Mouse (Mus musculus): Measurements from ENCODE around the gene Prkch. TPM values are rescaled to one million over a fixed set of nuclear protein-coding genes. Genes with fewer than 3 reads are reported as not detected.
A peak's percentile ranks its signal among the peaks of the same experiment; 100 is the strongest.

Prkch gene
- polyA plus RNA-seq, 1 experiment = 44.7 TPM

DNA sequence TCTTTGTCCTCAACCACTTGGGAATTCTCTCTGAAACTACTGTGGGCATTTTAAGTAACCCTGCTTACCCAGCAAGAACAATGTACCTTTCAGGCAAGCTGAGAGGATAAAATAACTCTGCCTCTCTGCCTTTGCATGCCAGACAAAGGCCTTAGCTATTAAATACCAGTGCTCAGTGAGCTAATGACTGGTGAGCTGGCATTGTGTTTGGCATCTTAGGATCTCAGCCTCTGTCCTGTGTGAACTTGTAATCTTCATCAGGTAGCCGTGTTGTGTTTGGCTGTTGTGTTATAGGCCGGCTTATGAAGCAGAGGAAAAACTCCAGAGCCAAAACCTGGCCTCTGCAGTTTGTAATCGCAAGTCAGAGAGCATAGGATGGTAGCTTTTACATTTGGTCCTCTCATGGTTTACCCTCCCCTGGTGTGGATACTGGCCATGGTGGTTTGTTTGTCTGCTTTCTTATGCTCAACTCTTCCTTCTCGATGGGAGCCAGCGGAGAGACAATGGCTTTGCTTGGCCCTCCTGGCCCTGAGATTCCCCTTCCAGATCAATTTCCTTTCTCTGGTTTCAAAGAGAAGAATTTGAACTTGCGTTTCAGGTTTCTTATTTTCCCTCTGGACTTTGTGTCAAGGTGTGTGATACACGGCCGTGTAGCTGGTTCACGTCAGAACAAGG lies 170.0 kb downstream of the Prkch start:
- Histone ChIP-seq H3K4me3 (ENCODE audit: insufficient read depth, low read length) (no peak overlapping the region), H3K27ac (ENCODE audit: insufficient read depth, low read depth, low read length) (no peak overlapping the region), H3K4me1 (ENCODE audit: control insufficient read depth, insufficient read depth, low read length) (peaks cover 23% of the 10 kb centered on the region)
- TF ChIP-seq CTCF (IDR thresholded peaks at IDR 0.05; ENCODE audit: low read depth, low read length) (no peak), POLR2A (IDR thresholded peaks at IDR 0.05; ENCODE audit: borderline replicate concordance, low read depth, low read length) (no peak)

DNA sequence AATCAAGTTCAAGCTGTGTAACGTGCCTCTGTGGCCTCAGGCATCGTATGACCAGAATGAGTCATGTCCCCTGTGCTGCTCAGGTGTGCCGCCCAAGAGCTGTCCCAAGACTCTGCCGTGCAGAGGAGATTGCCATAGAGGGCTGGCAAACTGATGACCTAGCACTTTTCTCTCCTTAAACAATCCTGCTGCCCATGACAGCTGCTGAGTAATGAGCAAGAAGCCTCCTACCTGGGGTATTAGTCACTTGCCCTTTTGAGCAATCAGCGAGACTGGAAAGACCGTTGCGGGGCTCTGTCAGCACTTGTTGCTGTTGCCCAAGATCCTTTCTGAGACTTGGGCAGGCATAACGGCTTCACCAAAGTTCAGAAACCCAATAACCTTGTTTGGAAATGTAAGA lies 171.1 kb downstream of the Prkch start:
- Histone ChIP-seq H3K27ac (ENCODE audit: insufficient read depth, low read depth, low read length) (no peak overlapping the region), H3K4me1 (ENCODE audit: control insufficient read depth, insufficient read depth, low read length) (peaks cover 23% of the 10 kb centered on the region), H3K4me3 (ENCODE audit: insufficient read depth, low read length) (no peak overlapping the region)
- TF ChIP-seq POLR2A (IDR thresholded peaks at IDR 0.05; ENCODE audit: borderline replicate concordance, low read depth, low read length) (no peak), CTCF (IDR thresholded peaks at IDR 0.05; ENCODE audit: low read depth, low read length) (no peak)

DNA sequence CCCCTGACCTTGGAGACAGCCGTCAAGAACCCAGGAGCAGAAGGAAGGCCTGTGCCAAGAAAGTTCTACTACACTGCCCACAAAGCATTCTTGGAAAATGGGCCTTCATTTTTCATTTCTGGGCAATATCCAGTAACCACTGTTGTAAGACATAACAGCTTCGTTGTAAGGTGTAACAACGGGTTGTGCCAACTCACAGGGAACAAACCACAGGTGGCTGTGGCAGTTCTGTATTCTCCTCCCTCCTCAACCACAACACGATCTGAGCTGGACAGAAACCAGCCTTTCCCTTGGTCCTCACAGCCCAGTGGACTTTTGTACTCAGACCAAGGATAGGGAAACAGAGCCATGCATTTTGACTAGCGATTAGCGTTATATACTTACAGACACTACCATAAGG lies 171.9 kb downstream of the Prkch start:
- no peak overlapping the region for H3K27ac ChIP-seq (ENCODE audit: insufficient read depth, low read depth, low read length)
- no peak overlapping the region for H3K4me3 ChIP-seq (ENCODE audit: insufficient read depth, low read length)
- TF ChIP-seq POLR2A (IDR thresholded peaks at IDR 0.05; ENCODE audit: borderline replicate concordance, low read depth, low read length) (no peak), CTCF (IDR thresholded peaks at IDR 0.05; ENCODE audit: low read depth, low read length) (no peak)
- peaks cover 23% of the 10 kb centered on the region for H3K4me1 ChIP-seq (ENCODE audit: control insufficient read depth, insufficient read depth, low read length)

DNA sequence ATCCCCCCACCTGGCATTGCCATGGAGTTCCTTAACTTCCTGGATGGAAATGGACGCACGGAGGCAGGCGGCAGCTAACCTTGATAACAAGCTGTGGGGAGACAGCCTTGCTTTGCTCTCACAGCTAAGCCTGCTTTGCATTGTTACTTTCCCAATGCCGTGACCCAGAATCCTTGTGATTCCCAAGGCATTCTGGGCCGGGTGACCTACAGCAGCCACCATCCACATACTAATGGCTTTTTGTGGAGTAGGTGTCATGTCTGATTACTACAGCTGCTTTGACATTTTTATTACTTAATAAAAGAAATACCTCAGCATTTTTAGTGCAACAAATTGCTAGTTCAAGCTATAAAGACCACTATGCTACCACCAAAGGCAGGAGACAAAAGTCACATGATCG lies 177.4 kb downstream of the Prkch start:
- TF ChIP-seq CTCF (IDR thresholded peaks at IDR 0.05; ENCODE audit: low read depth, low read length) (no peak), POLR2A (IDR thresholded peaks at IDR 0.05; ENCODE audit: borderline replicate concordance, low read depth, low read length) (no peak)
- Histone ChIP-seq H3K4me3 (ENCODE audit: insufficient read depth, low read length) (no peak overlapping the region), H3K4me1 (ENCODE audit: control insufficient read depth, insufficient read depth, low read length) (peaks cover 13% of the 10 kb centered on the region), H3K27ac (ENCODE audit: insufficient read depth, low read depth, low read length) (no peak overlapping the region)

DNA sequence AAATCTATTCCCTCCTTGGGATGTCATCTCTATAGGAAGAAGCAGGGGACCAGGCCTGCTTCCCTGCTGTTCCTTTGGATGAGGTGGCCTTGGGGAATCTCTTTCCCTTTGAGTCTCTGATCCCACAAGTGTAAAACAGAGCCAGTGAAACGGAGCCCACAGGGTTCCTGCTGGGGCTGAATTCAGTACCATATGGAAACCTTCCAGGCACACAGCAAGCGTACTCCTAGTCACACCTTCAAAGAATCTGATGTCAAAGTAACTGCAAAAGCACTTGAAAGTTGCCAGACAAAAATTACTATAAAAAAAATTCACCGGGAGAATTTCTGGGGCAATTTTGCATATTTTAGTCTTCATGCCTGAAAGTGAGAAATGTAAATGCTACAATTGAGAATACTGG lies 178.2 kb downstream of the Prkch start:
- Histone ChIP-seq H3K27ac (ENCODE audit: insufficient read depth, low read depth, low read length) (no peak overlapping the region), H3K4me1 (ENCODE audit: control insufficient read depth, insufficient read depth, low read length) (peaks cover 10% of the 10 kb centered on the region), H3K4me3 (ENCODE audit: insufficient read depth, low read length) (no peak overlapping the region)
- no peak for TF ChIP-seq POLR2A (IDR thresholded peaks at IDR 0.05; ENCODE audit: borderline replicate concordance, low read depth, low read length)
- TF ChIP-seq CTCF (IDR thresholded peaks at IDR 0.05; ENCODE audit: low read depth, low read length) = no peak

DNA sequence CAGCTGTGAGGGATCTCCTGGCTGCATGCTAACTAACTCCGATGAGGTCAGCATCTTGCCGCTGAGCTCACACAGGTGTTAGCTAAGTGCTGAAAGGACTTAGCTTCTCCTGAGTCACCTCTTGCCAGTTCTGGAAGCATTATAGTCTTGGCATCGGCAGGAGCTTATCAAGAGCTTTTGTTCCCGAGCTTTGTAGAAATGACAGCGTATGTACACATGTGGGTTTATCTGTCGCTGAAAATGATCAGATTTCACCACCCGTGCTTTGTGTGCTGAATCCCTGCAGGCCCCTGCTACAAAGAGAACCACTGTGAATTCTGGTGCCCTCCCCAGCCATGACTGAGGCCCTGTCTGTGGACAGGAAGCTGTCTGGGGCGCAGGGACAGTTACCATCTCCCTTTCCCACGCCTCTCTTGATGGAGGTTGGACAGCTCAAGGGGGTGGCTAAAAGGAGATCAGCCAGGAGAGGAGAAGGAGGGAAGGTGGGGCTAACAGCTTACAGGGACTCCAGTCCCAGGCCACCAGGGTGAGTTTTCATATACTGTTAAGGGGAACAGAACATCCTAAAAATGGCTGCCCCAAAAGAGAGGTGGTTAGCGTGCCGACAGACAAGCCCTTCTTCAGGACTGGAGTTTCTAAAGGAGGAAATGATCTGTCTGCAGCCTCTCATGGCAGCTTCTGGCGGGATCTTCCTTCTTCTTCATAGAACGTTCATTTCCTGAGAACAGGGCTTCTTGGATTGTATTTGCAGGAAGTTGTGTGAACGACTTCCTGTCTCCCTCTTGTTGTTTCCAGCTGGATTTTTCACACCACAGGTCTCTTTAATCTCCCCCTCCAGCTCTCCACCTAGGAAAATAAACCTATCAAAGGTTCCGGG lies 180.3 kb downstream of the Prkch start:
- peak overlapping the region; percentile 6; the same call in 1 of the 2 replicates for H3K27ac ChIP-seq (ENCODE audit: insufficient read depth, low read depth, low read length)
- TF ChIP-seq POLR2A (IDR thresholded peaks at IDR 0.05; ENCODE audit: borderline replicate concordance, low read depth, low read length) (no peak), CTCF (IDR thresholded peaks at IDR 0.05; ENCODE audit: low read depth, low read length) (no peak)
- peaks cover 10% of the 10 kb centered on the region for H3K4me1 ChIP-seq (ENCODE audit: control insufficient read depth, insufficient read depth, low read length)
- no peak overlapping the region for H3K4me3 ChIP-seq (ENCODE audit: insufficient read depth, low read length)

DNA sequence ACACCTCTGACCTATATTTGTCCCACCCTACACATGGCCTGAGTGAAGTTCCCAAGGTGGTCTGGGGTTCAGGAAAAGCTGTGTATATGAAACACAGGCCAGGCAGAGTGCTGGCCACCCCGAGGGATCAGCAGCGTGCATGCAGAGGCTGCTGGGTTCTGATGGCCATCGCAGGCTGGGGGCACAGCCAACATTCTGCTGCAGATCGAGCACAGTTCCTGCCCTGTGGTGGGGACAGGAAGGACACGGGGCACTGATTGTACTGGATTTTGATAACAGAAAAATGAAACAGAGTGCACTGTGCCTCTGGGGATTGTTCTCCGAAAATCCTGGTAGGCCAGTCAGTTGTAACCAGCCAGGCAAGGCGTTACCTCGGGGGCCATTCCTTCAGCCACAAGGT lies 181.6 kb downstream of the Prkch start:
- TF ChIP-seq POLR2A (IDR thresholded peaks at IDR 0.05; ENCODE audit: borderline replicate concordance, low read depth, low read length) (no peak), CTCF (IDR thresholded peaks at IDR 0.05; ENCODE audit: low read depth, low read length) (no peak)
- H3K27ac ChIP-seq (ENCODE audit: insufficient read depth, low read depth, low read length) = no peak overlapping the region
- peaks cover 10% of the 10 kb centered on the region for H3K4me1 ChIP-seq (ENCODE audit: control insufficient read depth, insufficient read depth, low read length)

DNA sequence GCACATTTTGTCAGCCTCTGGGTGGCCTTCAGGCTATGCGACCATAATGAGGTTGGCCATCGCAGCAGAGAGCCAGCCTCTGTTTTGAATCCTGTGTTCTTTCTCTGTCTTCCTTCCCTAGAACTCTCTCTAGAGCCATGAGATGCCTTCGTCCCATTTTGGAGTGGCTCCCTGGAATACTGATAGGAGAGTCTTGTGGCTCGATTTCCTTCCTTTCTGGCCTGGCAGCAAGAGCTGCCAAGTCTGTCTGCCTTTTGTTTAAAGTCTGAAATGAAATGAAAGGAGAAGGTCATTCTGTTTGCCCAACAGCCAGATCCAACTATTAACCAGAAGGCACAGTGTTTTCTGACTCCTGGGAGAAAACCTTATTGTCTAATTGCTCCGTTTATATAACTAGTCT lies 184.2 kb downstream of the Prkch start:
- H3K27ac ChIP-seq (ENCODE audit: insufficient read depth, low read depth, low read length) = no peak overlapping the region
- TF ChIP-seq CTCF (IDR thresholded peaks at IDR 0.05; ENCODE audit: low read depth, low read length) = no peak
- no peak for TF ChIP-seq POLR2A (IDR thresholded peaks at IDR 0.05; ENCODE audit: borderline replicate concordance, low read depth, low read length)
- H3K4me1 ChIP-seq (ENCODE audit: control insufficient read depth, insufficient read depth, low read length) = peaks cover 15% of the 10 kb centered on the region
- H3K4me3 ChIP-seq (ENCODE audit: insufficient read depth, low read length) = no peak overlapping the region

More for the DNA sequence above, 181.6 kb downstream of the Prkch start:
- H3K4me3 ChIP-seq (ENCODE audit: insufficient read depth, low read length) = no peak overlapping the region

DNA sequence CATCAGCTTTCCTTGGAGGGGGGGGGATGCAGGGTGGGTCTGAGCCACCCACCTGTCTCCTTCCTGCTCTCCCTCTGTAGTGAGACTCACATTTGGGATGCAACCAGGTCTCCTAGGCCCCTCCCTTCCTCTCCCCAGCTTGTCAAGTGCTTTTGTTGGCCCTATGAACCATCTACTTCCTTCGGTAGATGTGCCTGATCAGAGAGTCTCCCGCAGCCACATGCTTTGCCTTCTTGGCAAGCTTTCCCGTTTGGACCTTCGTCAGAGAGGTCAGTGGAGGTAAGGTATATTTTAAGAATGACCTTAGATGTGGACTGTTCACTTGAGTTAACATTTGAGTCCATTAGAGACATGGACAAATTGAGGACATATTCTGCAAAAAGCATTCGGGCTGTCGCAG lies 184.9 kb downstream of the Prkch start:
- no peak for TF ChIP-seq POLR2A (IDR thresholded peaks at IDR 0.05; ENCODE audit: borderline replicate concordance, low read depth, low read length)
- no peak for TF ChIP-seq CTCF (IDR thresholded peaks at IDR 0.05; ENCODE audit: low read depth, low read length)
- peaks cover 19% of the 10 kb centered on the region for H3K4me1 ChIP-seq (ENCODE audit: control insufficient read depth, insufficient read depth, low read length)
- no peak overlapping the region for H3K27ac ChIP-seq (ENCODE audit: insufficient read depth, low read depth, low read length)
- H3K4me3 ChIP-seq (ENCODE audit: insufficient read depth, low read length) = no peak overlapping the region

DNA sequence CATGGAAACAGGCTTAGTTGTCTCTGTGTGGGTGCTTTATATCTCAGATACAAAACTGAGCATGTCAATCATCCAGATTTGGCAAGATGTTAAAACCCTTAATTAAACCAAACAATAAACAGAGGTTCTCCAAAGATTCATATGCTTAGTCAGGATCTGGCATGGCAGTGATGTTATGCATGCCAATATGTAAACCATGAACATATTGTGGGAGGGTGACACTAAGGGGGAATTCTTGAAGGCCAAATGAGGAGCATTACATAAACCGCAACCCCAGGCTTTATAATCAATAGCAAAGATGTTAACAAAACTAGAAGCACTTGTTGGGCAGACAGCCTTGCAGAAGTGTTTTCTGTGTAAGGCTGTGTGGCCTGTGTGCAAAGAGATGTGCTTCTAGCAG lies 186.2 kb downstream of the Prkch start:
- H3K4me3 ChIP-seq (ENCODE audit: insufficient read depth, low read length) = no peak overlapping the region
- H3K27ac ChIP-seq (ENCODE audit: insufficient read depth, low read depth, low read length) = no peak overlapping the region
- TF ChIP-seq POLR2A (IDR thresholded peaks at IDR 0.05; ENCODE audit: borderline replicate concordance, low read depth, low read length) (no peak), CTCF (IDR thresholded peaks at IDR 0.05; ENCODE audit: low read depth, low read length) (no peak)
- peaks cover 16% of the 10 kb centered on the region for H3K4me1 ChIP-seq (ENCODE audit: control insufficient read depth, insufficient read depth, low read length)
